Mouse (Mus musculus): Measurements from ENCODE around the gene Olfr437.

DNA sequence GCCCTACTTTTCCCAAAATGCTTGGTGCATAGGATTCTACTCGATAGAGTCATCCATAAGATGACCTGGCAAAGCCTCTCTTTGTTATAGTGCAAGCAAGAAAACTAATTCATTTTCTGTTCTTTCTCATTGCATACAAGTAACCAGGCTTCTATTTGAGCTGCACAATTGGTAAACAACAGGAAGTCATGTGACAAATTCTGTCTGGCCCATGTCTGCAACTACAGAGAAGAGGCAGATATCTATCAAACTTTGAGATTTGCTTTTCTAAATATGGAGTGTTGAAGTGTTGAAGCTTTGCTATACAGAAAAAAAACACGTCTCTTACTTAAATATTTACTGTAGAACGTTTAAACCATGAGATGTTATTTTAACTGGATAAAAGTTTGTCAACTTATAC, 35.0 kb downstream of the Olfr437 start:
- TF ChIP-seq POLR2A (IDR thresholded peaks at IDR 0.05; ENCODE audit: insufficient read length, low read depth) (no peak), MYOD1 (IDR thresholded peaks at IDR 0.05; ENCODE audit: control insufficient read depth in 1 of 3, insufficient read length in 2 of 3, low read depth in 2 of 3) (no peak), USF1 (IDR thresholded peaks at IDR 0.05; ENCODE audit: low read depth) (no peak), MYOG (IDR thresholded peaks at IDR 0.05; ENCODE audit: control insufficient read depth in 1 of 3, insufficient read depth in 1 of 3, insufficient read length in 2 of 3, low read depth in 2 of 3) (no peak), E2F4 (IDR thresholded peaks at IDR 0.05; ENCODE audit: insufficient read depth) (no peak), POLR2AphosphoS2 (IDR thresholded peaks at IDR 0.05; ENCODE audit: insufficient read length, low read depth) (no peak), MAX (IDR thresholded peaks at IDR 0.05; ENCODE audit: low read depth) (no peak), TCF12 (IDR thresholded peaks at IDR 0.05; ENCODE audit: insufficient read depth, poor library complexity, severe bottlenecking) (no peak), CEBPB (IDR thresholded peaks at IDR 0.05; ENCODE audit: insufficient read depth, poor library complexity, severe bottlenecking) (no peak), REST (IDR thresholded peaks at IDR 0.05; ENCODE audit: insufficient read depth, insufficient read length) (no peak), SRF (IDR thresholded peaks at IDR 0.05; ENCODE audit: control insufficient read depth, insufficient read length, low read depth) (no peak), TCF3 (IDR thresholded peaks at IDR 0.05; ENCODE audit: insufficient read length, low read depth) (no peak)
